Mouse (Mus musculus): Measurements from ENCODE around the gene 3110001I22Rik.

GRCm38 (mm10) chr16:13669282-13669681 lies 2.4 kb upstream of the 3110001I22Rik start:
- TF ChIP-seq CTCF (IDR thresholded peaks at IDR 0.05; ENCODE audit: low read depth, low read length) (no peak), GATA1 (IDR thresholded peaks at IDR 0.05; ENCODE audit: borderline replicate concordance, low read length) (no peak), TAL1 (conservative IDR thresholded peaks at IDR 0.05; ENCODE audit: low read depth, low read length) (no peak), POLR2AphosphoS5 (IDR thresholded peaks at IDR 0.05; ENCODE audit: insufficient replicate concordance, low read depth, low read length) (no peak), GATA2 (IDR thresholded peaks at IDR 0.05; ENCODE audit: borderline replicate concordance, low read depth, low read length) (no peak)
